Mouse (Mus musculus): ENCODE measurements around the gene Rgs6. TPM values are rescaled to one million over a fixed set of nuclear protein-coding genes. Genes with fewer than 3 reads are reported as not detected.

Gene Rgs6
- total RNA-seq, 2 experiments from 2014 or later: 80.0 to 83.2 TPM

DNA sequence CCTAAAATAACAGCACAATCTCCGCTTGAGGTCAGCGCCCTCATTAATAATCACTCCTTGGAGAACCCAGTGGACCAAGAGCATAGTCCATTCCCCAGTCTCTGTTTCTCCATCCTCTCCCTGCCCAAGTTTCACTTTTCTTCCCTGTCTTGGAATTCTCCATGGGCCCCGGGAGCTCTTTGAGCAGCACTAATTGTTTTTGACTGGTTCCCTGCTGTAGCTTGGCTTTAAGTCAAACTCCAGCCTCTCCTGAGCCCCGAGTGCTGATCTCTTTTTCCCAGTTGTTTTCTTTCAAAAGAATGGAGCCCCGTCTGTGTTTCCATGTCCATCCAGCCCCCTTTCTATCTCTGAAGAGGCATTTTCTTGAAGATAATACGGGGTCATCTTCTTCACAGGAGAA, 12.3 kb downstream of the Rgs6 start:
- intact Hi-C loops (cut with DNase I): no loop called here
- no peak for TF ChIP-seq CTCF (IDR thresholded peaks at IDR 0.05)
- Histone ChIP-seq H3K27ac (no peak overlapping the region), H3K4me3 (no peak overlapping the region)
- no peak for DNase-seq (ENCODE audit: extremely low spot score in 1 of 2, low spot score in 2 of 2)

DNA sequence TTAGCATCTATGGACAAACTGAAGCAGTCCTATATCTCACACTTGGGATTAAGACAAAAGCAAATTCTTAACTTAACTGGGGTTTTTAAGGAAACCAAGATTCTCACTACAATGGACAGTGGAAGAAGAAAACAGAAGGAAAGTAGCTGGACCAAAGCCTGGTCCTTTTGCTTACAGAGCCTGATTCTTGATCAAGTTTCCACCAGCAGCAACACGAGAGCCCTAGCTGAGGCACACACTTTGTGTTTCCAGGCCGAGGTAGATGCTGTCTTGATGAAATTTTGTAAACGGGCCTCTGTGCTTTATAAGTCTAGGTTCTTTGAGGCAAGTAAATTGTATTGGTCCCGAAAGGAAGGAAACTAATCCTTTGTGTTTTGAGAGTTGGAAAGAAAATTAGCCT, 14.7 kb downstream of the Rgs6 start:
- TF ChIP-seq CTCF (IDR thresholded peaks at IDR 0.05): no peak
- DNase-seq (ENCODE audit: extremely low spot score in 1 of 2, low spot score in 2 of 2): no peak
- Histone ChIP-seq H3K4me3 (no peak overlapping the region), H3K27ac (no peak overlapping the region)
- intact Hi-C loops (cut with DNase I): no loop called here

DNA sequence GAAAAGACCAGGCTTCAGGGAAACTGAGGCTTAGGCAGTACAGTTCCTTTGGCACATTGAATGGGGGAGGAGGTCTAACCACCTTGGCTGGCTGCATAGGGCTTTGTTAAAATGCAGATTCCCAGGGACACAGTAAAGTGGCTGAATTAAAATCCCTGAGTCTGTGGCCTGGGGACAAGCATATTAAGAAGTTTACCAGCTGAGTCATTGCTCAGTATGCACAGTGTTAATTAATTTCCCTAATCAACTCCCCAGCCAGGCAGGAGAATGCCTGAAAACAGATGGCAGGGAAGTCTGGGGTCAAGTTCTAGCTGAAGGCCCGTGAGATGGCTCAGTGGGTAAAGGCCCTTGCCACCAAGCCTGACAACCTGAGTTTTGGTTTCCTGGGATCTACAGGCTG, 15.2 kb downstream of the Rgs6 start:
- Histone ChIP-seq H3K4me3 (no peak overlapping the region), H3K27ac (no peak overlapping the region)
- no peak for DNase-seq (ENCODE audit: extremely low spot score in 1 of 2, low spot score in 2 of 2)
- intact Hi-C loops (cut with DNase I): no loop called here
- TF ChIP-seq CTCF (IDR thresholded peaks at IDR 0.05): no peak

DNA sequence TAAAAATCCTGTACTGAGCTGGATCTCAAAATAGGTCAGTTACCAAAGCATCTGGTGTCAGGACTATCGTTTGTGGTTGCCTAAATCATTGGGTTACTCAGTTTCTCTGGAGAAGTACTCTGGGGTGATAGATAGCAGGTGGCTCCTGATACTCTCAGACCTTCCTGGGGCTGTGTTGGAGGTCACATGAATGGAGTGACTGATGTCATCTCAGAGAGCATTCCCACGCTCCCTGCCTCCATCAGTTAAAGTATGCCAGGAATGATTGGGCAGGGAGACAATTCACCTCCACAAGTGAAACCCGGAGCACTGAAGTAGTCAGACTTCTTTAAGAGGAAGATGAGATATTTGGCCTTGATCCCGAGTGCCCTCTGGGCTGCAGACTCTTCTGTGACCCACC, 15.9 kb downstream of the Rgs6 start:
- no peak for TF ChIP-seq CTCF (IDR thresholded peaks at IDR 0.05)
- Histone ChIP-seq H3K4me3 (no peak overlapping the region), H3K27ac (no peak overlapping the region)
- intact Hi-C loops (cut with DNase I): no loop called here
- DNase-seq (ENCODE audit: extremely low spot score in 1 of 2, low spot score in 2 of 2): no peak

DNA sequence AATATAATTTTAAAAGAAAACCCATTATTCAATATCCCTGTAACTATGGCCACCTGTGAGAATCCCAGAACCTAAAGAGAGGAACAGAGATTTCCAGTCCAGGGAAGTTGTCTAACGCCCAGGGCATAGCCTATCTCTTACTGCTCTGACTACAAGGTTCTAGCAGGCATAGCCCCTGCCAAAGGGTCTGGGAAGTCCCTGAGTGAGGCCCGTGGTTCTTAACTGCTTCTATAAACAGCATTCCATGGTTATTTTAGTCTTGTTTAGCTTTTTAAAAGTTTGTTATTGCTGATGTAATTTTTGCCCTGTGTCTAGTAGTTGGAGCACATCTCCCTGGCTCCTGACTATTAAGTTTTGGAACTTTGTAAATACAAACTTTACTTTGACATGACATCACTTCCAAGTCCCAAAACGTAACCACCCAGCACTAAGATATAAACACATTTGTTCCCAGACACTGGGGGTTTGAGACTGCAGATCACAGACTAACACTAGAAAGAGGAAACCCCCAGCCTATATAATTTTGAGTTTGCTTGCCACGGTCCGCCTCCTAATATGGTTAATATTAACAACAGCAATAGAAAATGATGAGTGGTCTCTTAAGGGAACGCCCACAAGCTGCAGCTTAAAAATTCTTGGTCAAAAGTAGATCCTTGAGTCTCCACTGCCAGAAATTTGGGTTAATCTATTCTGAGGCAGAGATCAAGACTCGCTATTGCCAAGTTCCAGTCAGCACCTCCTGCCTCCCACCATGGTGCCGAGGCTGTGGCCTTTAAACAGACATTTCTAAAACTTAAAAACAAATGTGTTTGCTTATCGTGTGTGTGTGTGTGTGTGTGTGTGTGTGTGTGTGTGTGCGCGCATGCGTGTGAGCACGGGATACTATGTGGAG, 24.9 kb downstream of the Rgs6 start:
- H3K4me3 ChIP-seq: no peak overlapping the region
- no peak for TF ChIP-seq CTCF (IDR thresholded peaks at IDR 0.05)
- H3K27ac ChIP-seq: no peak overlapping the region
- DNase-seq (ENCODE audit: extremely low spot score in 1 of 2, low spot score in 2 of 2): no peak
- intact Hi-C loops (cut with DNase I): loop anchor here (10.0 kb wide), 4 partner anchors 142 to 402 kb away; no protein-coding TSS in a partner anchor

DNA sequence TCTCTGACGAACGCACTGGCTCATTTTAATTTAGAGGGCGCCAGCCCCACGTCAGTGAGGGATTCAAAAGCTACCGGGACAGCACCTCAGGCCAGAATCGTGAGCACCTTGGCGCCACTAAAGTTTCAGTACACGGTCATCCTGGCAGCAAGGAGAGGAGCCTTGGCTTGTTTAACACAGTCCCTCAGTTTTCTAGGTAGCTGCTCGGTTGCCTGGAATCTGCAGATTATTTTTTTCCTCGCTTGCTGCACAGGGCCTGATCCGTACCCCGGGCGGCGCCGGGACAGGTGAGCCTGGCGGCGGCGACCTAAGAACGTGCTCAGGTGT, 28.4 kb downstream of the Rgs6 start:
- H3K27ac ChIP-seq: peak overlapping the region; percentile 96
- H3K4me3 ChIP-seq: peak overlapping the region; percentile 80
- TF ChIP-seq CTCF (IDR thresholded peaks at IDR 0.05): no peak
- intact Hi-C loops (cut with DNase I): loop anchor here (1.0 to 10.0 kb wide), 5 partner anchors 118 to 398 kb away; no protein-coding TSS in a partner anchor
- DNase-seq (ENCODE audit: extremely low spot score in 1 of 2, low spot score in 2 of 2): peak; percentile 15 to 32

DNA sequence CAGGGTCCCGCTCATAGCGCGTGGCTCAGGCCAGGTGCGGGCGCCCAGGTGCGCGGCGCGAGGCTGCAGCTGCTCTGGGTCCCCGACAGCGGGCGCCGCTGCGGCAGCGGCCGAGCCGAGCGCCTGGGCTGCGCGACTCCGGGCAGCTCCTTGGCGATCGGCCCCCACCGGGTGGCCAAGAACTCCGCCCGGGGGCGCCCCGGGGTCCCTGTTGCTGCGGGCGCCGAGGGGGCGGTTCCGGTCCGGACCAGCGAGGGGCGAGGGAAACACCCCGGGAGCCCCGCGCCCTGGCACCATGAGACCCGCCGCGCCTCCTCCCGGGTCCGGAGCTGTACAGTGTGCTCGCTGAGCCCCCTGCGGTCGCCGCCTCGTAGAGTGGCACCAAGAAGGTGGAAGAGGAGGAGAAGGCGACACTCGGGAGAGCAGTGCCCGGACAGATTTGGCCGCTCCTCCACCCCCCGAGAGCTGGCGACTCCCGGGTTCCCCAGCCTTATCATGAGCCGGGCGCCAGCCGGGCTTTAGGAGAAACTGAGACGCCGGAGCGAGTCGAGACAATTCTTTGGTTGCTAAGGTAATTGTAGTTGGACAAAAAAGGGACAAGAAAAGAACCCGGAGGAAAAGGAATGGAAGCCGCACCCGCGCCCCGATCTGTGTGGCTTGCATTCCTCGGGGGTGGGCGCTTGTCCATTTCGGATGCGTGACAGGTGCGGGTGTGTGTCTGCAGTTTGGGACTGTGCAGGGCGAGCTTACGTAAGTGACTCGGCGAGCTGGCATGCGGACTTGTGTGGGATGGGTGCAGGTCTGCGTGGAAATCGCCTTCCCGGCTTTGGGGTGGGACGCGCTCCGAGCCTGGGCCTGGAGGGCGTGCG, 29.0 kb downstream of the Rgs6 start:
- H3K27ac ChIP-seq: peak overlapping the region; percentile 96
- TF ChIP-seq CTCF (IDR thresholded peaks at IDR 0.05): peak; percentile 59
- peak; percentile 56 to 69 for DNase-seq (ENCODE audit: extremely low spot score in 1 of 2, low spot score in 2 of 2)

DNA sequence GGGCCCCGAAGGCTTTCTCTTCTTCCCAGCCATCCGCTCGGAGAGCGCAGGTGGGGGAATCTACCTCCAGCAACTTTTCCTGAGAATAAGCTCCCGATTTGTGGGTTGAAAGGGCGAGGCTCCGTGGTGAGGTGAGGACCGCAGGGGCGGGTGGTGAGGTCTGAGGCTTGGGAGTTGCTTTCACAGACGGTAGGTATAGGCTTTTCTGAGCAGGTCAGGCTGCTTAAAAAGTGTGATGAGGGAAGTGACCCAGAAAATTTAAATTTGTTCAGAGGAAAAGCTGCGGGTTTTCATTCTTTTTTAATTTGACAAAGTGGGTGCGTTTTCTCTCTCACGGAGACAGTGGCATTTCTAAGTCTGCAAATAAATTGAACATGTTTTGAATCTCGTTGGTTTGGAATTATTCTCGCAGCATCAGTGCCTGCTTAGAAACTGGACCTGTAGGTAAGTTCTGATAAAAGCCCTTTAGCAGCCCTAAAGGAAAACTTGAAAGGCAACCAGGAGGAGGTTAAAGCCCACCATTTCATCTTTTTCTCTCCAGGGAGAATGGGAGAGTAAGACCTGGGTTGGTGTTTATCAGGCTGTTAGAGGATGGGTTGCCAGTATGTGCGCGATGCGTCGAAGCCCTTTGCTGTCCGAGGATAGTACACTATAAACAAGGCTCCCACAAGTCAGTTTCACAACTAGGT, 29.7 kb downstream of the Rgs6 start:
- intact Hi-C loops (cut with DNase I): loop anchor here (10.0 kb wide), 4 partner anchors 137 to 397 kb away; no protein-coding TSS in a partner anchor
- H3K4me3 ChIP-seq: peak overlapping the region; percentile 80
- peak in 1 of 2 experiments; percentile 10 for DNase-seq (ENCODE audit: extremely low spot score in 1 of 2, low spot score in 2 of 2)
- peak overlapping the region; percentile 96 for H3K27ac ChIP-seq
- TF ChIP-seq CTCF (IDR thresholded peaks at IDR 0.05): no peak

More for the DNA sequence above, 29.0 kb downstream of the Rgs6 start:
- H3K4me3 ChIP-seq: peak overlapping the region; percentile 80
- intact Hi-C loops (cut with DNase I): loop anchor here (1.0 to 10.0 kb wide), 5 partner anchors 119 to 398 kb away; no protein-coding TSS in a partner anchor

DNA sequence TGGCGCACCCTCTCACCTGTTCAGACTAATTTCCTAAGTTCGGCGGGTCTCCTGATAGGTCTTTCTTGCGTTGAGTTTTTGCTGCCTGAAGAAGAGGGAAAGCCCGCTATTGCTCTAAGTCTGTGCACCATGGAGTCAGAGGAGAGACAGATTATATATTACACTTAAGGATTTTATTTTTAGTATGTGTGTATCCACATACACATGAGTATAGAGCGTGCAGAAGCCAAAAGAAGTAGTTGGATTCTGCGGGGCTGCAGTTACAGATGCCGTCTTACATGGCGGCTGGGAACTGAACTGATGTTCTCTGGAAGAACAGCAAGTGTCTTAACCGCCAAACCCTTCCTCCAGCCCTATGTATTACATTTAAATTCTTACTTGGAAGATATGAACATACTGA, 52.3 kb downstream of the Rgs6 start:
- intact Hi-C loops (cut with DNase I): no loop called here
- H3K27ac ChIP-seq: no peak overlapping the region
- no peak for DNase-seq (ENCODE audit: extremely low spot score in 1 of 2, low spot score in 2 of 2)
- no peak for TF ChIP-seq CTCF (IDR thresholded peaks at IDR 0.05)
- no peak overlapping the region for H3K4me3 ChIP-seq

DNA sequence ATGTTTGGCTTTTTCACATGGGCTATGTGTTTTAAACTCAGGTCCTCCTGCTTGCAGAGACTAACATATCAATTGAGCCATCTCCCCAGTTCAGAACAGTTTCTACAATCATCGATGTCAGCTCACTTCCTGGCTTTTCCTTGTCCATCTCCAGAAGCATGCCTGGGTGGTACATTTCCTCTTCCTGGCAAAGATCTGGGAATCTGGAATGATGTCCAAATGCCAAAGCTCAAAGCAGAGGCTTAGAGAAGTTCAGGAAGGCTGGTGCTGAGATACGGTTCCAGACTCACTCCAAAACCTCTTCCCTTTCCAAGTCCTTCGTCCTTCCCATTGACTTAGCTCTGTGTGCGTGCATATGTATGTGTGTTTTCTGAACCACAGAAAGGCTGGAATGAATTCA, 59.8 kb downstream of the Rgs6 start:
- no peak overlapping the region for H3K4me3 ChIP-seq
- DNase-seq (ENCODE audit: extremely low spot score in 1 of 2, low spot score in 2 of 2): no peak
- TF ChIP-seq CTCF (IDR thresholded peaks at IDR 0.05): no peak
- intact Hi-C loops (cut with DNase I): no loop called here
- H3K27ac ChIP-seq: no peak overlapping the region

DNA sequence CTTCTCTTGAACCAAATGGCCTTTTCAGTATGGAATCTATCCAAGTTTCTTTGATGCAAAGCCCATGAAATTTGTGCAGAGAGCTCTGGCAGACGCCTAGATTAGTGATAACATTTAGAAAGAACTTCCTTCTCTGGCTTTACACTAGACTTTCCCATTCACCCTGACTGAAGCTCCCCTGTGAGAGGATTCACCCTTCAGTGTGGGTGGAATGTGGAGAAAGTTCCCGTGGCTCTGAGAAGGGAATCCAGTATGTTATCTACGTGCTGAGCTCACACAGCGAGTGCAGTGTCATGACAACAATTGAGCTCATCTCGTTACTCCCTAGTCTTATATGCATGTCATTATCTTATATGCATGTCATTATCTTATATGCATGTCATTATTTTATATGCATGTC, 61.9 kb downstream of the Rgs6 start:
- DNase-seq (ENCODE audit: extremely low spot score in 1 of 2, low spot score in 2 of 2): no peak
- no peak overlapping the region for H3K4me3 ChIP-seq
- intact Hi-C loops (cut with DNase I): no loop called here
- no peak for TF ChIP-seq CTCF (IDR thresholded peaks at IDR 0.05)
- no peak overlapping the region for H3K27ac ChIP-seq

Measured in left cerebral cortex, adult 2 months (tissue).